Mouse (Mus musculus): ENCODE measurements around the gene Gm49366.

DNA sequence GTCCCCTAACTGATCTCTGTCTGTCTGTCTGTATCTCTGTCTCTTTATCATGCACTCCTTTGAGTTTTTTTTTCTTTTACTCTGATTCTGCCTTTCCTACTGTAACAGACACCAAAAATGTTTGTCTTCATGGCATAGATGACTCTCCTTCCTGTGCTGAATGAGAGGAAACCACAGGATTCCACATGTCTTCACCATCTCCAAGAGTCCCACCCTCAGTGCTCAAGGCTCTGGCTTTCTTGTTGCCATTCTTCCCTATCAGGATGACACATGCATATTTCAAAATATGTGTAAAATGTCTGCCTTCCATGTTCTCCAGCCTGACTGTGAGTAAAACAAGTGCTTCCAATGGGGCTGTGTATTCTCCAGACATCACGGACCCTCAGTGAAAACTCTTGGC, 8.2 kb downstream of the Gm49366 start:
- TF ChIP-seq CTCF (IDR thresholded peaks at IDR 0.05; ENCODE audit: control insufficient read depth, insufficient read depth, insufficient replicate concordance, low read depth, low read length), result no peak
- no peak for TF ChIP-seq POLR2A (IDR thresholded peaks at IDR 0.05; ENCODE audit: control insufficient read depth, low read depth, low read length)
